Mouse (Mus musculus) left cerebral cortex, adult 18-20 months (tissue): Measurements from ENCODE around the gene Esx1. TPM values are rescaled to one million over a fixed set of nuclear protein-coding genes. Genes with fewer than 3 reads are reported as not detected.

Experiments used
- DNase-seq, 2 experiments: peaks; one replicate each; pipeline ENCODE4 v3.0.0; 2021 to 2022; ENCODE audit warnings: low spot score in 2 of 2, mixed read lengths in 1 of 2
- long read RNA-seq, 2 experiments: library from polyadenylated mRNA; stranded (forward); transcript quantifications; one replicate each; pipeline ENCODE4 v2.0.0; 2021
- total RNA-seq, 2 experiments: library from RNA; stranded (reverse); gene quantifications; 2 replicates each; pipeline ENCODE4 v1.2.3; 2021

Gene Esx1
- total RNA-seq: not detected
- long read RNA-seq, experiment 1: 0 reads
- long read RNA-seq, experiment 2: 0 reads

- no peak for DNase-seq
Measured at GRCm38 (mm10) chrX:137121718-137122117, at the start of gene Esx1. TSS of gene Esx1 (minus strand) at chrX:137122083.

- no peak for DNase-seq
Measured at GRCm38 (mm10) chrX:137170021-137170420, 48.1 kb upstream of the Esx1 start.

- no peak for DNase-seq
Measured at GRCm38 (mm10) chrX:137167658-137168057, 45.8 kb upstream of the Esx1 start.

- no peak for DNase-seq
Measured at GRCm38 (mm10) chrX:137165621-137166020, 43.7 kb upstream of the Esx1 start.

- no peak for DNase-seq
Measured at GRCm38 (mm10) chrX:137162700-137163099, 40.8 kb upstream of the Esx1 start.

- no peak for DNase-seq
Measured at GRCm38 (mm10) chrX:137160971-137161370, 39.1 kb upstream of the Esx1 start.

GRCm38 (mm10) chrX:137149050-137149449, 27.2 kb upstream of the Esx1 start:
- no peak for DNase-seq

- no peak for DNase-seq
Measured at GRCm38 (mm10) chrX:137144674-137145073, 22.8 kb upstream of the Esx1 start.

GRCm38 (mm10) chrX:137143726-137144125, 21.8 kb upstream of the Esx1 start:
- no peak for DNase-seq

GRCm38 (mm10) chrX:137142546-137142945, 20.7 kb upstream of the Esx1 start:
- peak in 1 of 2 experiments; percentile 4 for DNase-seq

GRCm38 (mm10) chrX:137141669-137142068, 19.8 kb upstream of the Esx1 start:
- DNase-seq: peak; percentile 56 to 61

- DNase-seq: no peak
Measured at GRCm38 (mm10) chrX:137127542-137127941, 5.7 kb upstream of the Esx1 start.

GRCm38 (mm10) chrX:137119675-137120423, 2.0 kb downstream of the Esx1 start:
- DNase-seq: no peak

GRCm38 (mm10) chrX:137118097-137118746, 3.7 kb downstream of the Esx1 start:
- DNase-seq: no peak

GRCm38 (mm10) chrX:137106498-137106897, 15.4 kb downstream of the Esx1 start:
- DNase-seq: no peak

GRCm38 (mm10) chrX:137104531-137104930, 17.4 kb downstream of the Esx1 start:
- DNase-seq: no peak

Other genes with a start within 250 kb of the Esx1 start
- gene H2bfm, start 194.8 kb downstream of the Esx1 start, total RNA-seq: not detected
- 10 to 100 TPM; 14.5 to 18.9 TPM for gene Tmsb15b2, start 146.6 kb downstream of the Esx1 start, total RNA-seq
- gene Tmsb15l, start 145.2 kb downstream of the Esx1 start, total RNA-seq: 1 to 10 TPM; 1.2 to 4.0 TPM
- 10 to 100 TPM in 1 of 2 experiments, 1 to 10 TPM in 1; 5.1 to 13.6 TPM for gene Tmsb15b1, start 145.2 kb downstream of the Esx1 start, total RNA-seq
- 100 to 1,000 TPM; 273 to 298 TPM for gene Zcchc18, start 128.9 kb downstream of the Esx1 start, total RNA-seq
- 10 to 100 TPM; 21.9 to 28.6 TPM for gene Slc25a53, start 83.8 kb downstream of the Esx1 start, total RNA-seq
- gene Fam199x, start 72.5 kb downstream of the Esx1 start, total RNA-seq: 10 to 100 TPM; 10.1 to 10.5 TPM